Mouse (Mus musculus): Measurements from ENCODE around the gene Dock1.

The Dock1 gene

DNA sequence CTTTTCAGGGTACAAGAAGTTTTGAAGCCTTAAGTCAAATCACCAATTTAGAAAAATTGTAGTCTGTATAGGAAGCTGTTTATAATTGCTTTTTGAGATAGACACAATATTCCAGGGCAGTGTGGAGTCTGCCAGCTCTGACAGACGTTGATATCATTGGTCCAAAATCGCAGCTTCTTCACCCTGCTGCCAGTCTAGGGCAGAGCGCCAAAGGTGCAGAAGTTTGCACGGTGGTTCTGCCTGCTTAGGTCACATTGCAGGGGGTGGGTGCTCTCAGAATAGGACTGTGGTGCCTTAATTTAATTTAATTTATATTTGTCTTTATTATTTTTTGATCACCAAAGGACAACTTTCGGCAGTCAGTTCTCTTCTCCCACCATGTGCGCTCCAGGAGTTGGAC lies 288.6 kb downstream of the Dock1 start:
- DNase-seq (ENCODE audit: low spot score): no peak

DNA sequence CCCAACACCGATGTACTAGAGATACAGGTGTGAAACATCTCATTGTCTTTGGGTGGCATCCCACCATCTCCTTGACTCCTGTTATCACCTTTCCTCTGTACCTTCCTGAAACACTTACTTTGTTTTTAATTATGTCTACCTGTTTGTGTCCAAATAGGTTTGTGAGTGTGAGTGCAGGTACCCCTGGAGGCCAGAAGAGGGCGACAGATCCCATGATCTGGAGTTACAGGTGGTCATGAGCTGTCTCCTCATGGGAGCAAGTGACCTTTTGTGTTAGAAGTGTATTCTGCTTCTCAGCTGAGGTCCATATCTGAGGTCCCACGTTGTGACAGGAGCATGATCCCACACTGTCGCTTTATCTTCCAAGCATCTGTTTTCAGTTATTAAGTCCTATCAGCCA lies 290.4 kb downstream of the Dock1 start:
- DNase-seq (ENCODE audit: low spot score): peak; percentile 1

DNA sequence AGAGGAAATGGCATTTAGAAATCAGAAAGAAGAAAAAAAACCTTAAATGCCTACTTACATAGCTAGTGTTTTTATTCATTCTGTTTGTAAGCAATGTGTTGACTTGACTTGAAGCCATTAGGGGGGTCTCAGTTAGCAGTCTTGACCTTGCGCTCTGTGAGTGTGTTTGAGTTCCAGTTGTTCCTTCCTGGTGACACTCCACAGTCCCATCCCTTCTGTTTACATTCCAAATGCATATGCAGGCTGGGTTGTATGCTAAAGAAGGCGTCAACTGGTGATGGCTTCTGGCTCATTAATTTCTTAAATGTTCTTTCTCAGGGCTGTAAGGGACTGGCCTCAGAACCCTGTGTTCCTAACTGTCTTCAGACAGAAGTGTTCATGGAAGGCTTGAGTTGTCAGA lies 291.2 kb downstream of the Dock1 start:
- no peak for DNase-seq (ENCODE audit: low spot score)

DNA sequence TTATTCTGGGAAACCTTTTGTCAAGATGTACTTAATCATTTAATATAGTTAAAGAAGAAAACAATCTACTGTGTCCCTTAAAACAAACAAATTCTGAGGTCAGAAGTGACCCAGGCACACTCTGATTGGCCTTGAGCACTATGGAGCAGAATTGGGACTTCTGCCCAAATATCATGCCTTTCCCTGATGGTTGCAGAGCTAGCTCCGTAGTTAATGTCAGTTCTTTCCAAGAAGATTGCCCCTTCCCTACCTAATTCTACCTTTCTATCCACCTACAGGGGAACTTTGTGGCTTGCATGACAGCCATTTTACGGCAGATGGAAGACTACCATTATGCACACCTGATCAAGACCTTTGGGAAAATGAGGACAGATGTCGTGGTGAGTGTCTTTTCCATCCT lies 319.8 kb downstream of the Dock1 start:
- DNase-seq (ENCODE audit: low spot score): no peak

DNA sequence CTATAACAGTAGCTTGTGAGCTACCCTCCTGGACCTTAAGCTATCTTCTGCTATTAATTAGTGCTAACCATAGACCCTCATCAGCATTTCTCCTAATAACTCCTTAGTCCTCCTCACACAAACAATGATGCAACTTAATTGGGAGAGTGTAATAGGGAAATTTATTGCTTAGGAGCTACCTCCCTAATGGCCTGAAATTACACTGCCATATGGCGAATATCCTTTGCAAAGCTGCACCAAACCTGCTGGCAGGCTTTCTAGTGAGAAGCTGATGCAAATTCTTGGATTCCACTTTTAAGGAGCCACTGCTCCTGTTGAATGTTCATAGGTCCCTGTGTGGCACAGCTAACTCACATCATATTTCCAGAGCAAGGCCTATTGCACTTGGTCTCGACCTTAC lies 320.5 kb downstream of the Dock1 start:
- DNase-seq (ENCODE audit: low spot score): no peak

DNA sequence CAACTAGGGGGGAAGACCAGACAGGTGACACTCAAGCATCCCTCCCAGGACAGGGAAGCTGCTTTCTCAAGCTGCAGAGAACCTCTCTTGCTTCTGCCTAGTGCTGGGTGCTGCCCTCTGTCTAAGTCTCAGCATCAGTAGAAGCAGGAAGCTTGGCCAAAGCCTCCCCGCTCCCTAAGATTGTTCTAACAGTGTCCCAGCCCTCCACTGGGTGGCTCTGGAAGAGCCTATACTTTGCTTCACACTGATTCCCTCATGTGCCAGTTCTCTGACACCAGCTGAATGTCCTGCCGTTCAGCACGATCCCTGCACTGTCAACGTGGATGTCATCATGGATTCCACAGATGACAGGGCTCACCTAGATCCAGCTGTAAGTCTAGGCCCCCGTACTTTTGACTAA lies 324.5 kb downstream of the Dock1 start:
- DNase-seq (ENCODE audit: low spot score): no peak

DNA sequence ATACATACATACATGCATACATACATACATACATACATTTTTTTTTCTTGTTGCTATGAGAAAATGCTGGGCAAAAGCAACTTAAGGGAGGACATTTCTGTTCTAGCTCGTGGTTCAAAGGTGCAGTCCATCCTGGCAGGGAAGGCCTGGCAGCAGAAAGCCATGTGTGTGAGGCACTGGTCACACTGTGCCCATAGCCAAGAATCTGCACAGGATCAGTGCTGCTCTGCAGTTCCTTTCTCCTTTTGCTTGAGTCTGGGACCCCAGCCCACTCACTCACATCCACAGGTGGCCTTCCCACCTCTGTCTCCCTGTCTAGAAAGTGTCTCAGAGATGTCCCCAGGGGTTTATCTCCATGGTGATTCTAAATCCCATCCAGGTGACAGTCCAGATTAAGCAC lies 331.8 kb downstream of the Dock1 start:
- DNase-seq (ENCODE audit: low spot score): no peak

DNA sequence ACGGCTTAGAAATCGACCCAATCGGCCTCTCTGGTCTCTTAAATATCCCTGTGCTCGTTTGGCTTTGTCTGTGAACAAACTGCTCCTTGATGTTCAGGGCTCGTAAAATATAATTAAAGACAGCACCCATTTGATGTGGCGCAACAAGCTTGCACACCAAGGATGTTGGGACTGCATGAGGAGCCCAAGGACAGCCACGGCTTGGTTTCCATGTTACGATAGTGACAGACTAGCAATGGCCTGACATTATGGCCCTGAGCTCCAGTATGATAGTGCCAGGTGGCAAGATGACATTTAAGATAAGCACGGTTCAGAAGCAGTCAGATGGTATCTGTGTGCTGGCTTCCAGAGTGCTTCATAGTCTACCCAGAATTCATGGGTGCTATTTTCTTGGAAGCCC lies 332.4 kb downstream of the Dock1 start:
- no peak for DNase-seq (ENCODE audit: low spot score)

DNA sequence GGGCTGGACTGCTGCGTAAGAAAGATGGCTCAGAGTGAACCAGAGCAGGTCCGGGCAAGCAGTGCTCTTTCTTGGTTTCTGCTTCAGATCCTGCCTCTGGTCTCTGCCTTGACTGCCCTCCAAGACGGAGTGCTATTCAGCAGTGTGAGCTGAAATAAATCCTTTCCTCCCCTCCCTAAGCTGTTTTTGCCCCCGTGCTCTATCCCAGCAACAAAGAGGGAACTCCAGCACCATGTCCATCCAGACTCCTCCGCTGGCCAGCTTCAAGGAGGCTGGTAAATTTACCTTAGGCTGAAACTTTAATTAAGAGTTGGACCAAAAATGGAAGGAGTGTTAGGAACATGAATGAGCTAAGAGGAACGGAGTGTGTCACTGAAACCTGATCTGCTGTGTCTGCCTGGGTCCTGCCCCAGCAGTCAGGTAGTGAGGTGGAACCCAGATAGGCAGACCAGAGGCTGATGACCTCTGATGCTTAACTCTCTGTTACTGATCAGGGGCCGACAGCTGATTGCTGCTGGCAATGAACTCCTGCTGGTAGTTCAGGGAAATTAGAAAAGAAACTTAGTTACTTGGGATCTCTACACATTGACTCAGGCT lies 335.6 kb downstream of the Dock1 start:
- DNase-seq (ENCODE audit: low spot score): no peak

DNA sequence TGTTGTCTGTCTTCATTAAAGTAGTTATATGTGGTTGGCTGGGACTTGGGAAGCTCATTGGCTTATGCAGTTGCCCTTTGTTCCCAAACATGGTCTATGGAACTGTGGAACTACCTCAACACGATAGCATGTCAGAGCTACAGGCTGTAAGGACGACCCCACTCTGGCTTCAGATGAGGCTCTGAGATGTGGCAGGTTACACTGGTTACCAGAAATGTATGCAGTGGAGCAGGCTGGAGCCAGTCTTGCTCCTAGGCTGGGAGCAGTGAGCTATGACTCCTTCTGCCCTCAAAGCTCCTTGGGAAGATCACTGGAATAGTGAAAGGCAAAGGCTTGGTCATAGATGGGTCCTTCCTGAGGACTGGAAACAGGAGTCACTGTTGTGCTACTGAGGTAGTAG lies 337.6 kb downstream of the Dock1 start:
- DNase-seq (ENCODE audit: low spot score): no peak

DNA sequence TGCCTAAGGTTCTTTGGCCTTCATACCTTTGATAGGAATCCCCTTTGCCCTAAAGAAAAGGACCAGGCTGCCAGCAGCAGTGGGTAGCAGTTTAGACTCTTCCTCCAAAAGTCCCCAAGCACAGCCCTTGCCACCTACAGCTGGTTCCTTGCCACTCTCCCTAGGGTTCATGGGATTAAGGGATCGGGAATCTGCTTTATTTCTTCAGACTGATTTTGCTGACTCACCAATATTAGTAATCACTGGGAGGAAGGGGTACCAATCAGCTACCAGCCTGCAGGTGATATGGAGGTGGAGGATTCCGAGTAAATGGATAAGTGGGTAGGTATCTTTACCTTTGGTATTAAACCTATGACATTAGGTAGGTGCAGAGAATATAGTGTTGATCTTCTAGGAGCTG lies 340.5 kb downstream of the Dock1 start:
- DNase-seq (ENCODE audit: low spot score): no peak

DNA sequence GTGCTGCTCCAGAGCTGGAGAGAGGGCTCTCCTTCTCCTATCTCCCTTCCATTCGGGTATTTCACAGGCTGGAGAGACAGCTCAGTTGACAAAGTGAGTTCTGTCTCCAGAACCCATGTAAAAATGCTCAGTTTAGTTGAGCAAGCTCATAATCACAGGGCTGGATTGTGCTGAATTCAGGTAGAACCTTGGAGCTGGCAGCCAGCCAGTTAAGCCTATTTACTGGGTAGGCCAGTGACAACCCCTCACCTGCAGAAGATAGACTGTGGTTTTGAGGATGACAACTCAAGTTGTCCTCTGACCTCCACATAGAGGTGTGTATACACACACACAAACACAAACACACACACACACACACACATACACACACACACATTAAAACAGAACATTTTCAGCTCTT lies 347.1 kb downstream of the Dock1 start:
- no peak for DNase-seq (ENCODE audit: low spot score)

DNA sequence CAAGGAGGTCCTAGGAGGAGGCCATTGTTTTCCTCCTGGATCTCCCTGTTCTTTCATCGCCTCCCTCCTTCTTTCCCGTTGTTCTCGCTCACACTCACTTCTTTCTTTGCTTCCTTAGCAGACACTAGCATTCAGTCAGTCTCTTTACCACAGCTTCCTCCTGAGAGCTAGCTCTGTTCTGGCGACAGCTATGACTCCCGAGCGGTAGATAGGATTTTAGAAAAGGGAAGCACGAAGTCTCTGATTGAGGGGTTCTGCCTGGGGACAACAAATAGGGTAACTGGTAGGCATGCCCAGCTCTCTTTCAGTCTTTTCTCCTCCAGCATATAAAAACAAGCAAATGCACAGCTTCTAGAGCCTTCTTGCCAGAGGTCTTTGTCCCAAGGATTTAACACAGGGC lies 350.3 kb downstream of the Dock1 start:
- DNase-seq (ENCODE audit: low spot score): no peak

DNA sequence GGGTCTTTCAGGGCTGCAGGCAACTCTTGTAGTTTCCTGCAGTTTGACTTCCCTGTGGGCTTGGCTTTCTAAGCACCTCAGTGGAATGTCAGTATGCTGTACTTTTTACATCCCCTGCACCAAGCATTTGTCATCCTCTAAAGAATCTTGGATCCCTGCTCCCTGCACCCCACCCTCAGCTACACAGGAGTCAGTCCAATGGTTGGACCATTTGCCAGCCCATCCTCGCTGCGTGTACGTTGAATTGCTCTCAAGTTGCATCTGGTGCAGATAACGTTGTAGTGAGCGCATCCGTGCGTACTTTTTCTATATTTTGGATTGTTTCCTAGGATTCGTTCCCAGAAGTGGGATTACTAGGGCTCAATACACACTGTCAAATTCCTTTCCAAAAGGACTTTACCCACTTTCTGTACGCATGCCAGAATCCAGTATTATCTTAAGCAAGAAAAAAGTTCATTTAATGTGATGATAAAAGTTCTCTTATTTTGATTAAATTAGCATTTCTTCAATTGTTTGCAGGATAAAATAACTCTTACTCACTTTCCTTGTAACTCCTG lies 351.2 kb downstream of the Dock1 start:
- DNase-seq (ENCODE audit: low spot score): no peak

DNA sequence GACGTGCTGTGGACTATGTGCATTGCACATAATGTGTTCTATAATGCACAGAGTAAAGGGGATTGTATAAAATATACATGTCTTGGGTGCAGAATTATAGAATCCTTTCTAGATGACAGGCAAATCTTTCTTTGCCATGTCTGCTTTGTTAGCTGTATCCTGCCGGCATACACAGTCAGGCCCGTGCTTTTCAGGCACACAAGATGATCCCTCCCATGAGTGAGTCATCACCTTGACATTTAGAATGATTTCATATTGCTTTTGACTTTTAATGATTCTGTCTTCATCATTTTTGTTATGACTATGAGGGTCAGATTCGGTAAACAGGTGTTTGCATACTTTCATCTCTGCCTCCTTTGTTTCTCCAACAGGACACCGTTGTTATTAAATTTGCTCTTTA lies 354.1 kb downstream of the Dock1 start:
- DNase-seq (ENCODE audit: low spot score): no peak

DNA sequence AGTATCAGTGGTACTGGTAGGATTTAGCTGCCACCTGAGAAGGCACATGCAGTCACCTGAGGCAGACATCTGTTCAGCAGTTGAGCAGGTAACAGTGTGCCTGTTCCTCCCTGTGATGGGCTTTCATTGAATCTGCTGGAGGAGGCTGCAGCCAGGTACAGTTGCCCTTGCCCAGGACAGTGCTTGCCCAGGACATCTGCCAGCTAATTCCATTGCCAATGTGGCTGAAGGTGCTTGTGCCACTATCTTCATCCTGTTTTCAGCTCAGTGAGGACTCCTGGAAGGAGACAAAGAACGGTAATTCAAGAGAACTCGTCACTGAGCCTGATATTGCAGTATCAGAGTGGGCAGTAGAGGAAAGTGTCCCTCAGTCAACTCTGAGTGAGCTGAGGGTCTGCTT lies 358.3 kb downstream of the Dock1 start:
- no peak for DNase-seq (ENCODE audit: low spot score)

DNA sequence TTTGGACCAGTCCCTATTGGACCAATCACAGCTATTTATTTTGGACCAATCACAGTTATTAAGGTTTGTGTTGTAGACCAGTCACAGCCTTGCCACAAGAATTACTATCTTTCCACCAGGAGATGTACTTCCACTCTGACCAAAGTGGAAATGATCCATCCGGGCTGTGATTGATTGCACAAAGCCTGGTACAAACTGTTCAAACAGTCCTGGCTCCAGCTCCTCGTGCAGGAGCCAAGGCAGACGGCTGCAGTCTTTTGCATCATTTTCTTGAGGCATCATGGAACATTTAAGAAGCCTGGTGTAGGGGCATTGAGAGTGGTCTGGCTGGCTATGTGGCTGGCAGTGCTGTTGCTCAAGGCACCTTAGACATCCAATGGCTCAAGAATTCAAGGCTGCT lies 358.7 kb downstream of the Dock1 start:
- no peak for DNase-seq (ENCODE audit: low spot score)

DNA sequence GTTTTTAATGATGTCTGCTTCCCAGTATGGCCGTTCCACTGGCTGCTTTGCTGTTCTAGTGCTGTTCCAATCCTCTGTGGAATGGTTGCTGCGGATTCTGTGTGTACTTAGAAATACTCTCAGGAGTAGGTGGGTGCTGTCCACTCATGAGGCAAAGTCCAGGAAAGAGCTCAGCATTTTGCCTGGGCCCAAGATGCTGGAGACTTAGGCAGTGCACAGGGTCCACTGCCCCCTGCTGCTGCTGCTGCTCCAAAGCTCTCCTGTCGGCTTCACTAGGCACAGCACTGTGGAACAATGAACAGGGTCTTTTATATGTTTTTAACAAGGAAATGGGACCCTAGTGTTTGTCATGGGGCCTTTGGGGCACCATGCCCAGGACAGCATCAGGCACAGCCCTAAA lies 361.0 kb downstream of the Dock1 start:
- DNase-seq (ENCODE audit: low spot score): no peak

DNA sequence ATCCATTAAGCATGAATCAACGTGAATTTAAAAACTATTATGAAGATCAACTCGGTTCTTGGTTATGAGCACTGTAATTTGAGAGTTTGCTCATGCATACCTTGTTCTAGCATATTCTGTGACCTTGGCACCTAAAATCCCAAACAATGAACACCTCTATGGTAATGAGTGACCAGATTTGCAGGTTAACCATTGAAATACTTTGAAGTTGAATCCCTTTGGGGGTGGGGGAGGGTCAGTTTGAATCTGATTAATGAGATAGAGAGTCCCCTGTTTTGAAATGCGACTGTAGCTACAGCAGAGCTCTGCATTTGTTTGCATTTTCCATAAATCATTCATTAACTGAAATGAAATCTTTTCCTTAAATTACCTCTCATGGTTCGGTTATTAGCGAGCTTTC lies 364.4 kb downstream of the Dock1 start:
- no peak for DNase-seq (ENCODE audit: low spot score)

DNA sequence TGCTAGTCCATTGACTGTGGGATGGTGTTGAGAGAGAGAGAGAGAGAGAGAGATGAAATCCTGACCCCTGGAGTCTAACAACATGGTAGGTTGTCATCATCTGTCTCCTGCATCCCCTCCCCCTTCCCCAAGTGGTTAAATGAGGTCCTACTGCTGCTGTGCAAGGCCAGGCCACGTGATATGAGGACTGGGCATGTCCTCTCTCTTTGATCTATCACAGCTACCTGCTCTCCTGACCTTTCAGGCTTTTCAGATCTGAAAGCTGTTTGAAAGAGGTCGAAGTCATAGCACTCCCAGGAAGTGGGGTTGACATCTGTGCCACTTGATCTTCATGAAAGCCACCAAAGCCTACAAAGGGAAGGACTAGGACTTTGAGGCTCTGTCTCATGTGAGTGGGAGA lies 365.2 kb downstream of the Dock1 start:
- no peak for DNase-seq (ENCODE audit: low spot score)

DNA sequence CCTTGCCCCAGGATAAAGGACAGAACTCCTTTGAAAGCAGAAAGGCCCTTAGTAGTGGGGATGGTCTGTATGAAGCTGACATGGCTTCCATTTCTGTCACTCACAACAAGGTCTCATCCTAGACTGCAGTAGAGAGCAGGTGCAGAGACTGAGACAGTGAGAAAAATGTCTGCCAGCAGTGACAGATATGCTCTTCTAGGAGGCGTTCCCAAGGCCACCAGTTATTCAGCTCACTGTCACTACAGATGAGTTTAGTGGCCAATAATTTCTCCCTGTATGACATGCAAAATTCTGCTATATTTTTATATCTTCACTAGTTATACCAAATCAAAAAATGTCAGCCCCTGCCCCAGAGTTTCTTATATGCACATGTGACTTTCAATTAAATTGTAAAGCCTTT lies 368.5 kb downstream of the Dock1 start:
- DNase-seq (ENCODE audit: low spot score): no peak

DNA sequence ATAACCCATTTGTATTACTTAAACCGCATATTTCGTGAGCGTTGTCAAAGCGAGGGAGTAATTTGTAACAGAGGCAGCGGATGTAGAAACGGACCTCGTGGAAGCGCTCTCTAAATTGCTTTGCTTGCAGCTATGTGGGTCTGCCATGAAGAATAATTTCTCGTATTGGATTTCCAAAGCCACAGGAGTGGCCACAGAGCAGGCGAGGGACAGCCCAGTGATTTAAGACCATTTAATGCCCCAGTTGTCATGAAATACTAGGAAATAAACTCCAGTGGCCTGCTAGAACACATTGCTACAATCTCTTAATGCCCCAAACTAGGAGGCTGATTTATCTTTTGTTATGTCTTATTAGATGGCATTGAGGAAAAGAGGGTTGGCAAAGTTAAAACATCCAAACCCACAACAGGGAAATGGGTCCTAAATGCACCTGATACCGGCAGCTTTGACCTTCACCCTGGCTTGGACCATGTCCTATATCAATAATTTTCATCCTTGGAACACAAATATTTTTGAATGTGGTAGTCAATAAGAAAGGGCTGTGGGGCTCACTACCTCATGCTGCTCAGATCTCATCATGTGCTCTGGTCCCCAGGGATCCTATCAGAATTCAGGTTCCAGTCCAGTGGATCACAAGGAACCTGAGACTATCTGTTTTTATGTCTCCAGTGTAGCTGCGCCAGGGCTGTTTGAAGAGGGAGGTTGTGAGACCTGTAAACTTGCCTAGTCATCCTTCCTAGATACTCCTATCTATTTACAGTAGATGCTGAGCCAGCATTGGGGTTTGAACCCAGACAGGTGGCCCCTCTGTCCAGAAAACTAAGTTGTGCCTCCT lies 373.7 kb downstream of the Dock1 start:
- no peak for DNase-seq (ENCODE audit: low spot score)

DNA sequence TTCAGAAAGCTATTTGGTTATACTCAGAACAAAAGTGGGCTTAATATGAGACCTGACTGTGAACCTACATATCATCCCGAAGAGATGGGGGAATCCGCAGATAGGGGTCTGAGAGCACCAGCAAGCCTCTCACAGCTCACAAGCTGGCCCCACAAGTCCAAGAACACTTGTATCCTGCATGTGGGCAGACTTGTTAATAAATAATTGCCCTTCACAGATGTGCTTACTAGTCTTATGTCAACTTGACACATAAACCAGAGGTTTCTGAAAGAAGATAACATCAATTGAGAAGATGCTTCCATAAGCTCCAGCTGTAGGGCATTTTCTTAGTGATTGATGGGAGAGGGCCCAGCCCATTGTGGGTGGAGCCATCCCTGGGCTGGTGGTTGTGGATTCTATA lies 379.0 kb downstream of the Dock1 start:
- no peak for DNase-seq (ENCODE audit: low spot score)

DNA sequence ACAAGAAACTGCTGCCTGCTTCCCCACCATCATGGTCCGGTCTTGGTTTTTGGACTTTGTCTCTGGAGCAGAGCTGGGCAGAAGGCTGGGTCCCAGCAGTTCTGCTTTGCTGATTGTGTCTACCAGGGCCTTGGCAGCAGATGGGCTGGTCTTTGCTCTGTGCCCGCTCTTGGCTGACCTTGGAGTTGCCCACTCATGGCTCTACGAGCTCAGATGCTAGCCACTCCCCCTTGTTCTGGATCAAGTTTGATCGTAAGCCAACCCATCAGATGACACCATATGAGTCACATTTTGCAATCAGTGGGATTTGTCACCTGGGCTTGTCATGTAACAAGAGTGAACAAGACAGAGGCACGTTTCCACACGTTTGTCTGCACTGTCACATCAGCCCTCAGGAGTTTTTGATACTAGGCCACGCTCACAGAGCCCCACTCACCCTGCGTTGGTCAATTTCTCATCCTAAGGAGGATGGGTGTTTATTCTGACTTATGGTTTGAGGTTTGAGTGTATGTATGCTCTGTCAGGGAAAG lies 382.8 kb downstream of the Dock1 start:
- no peak for DNase-seq (ENCODE audit: low spot score)

All from c-Kit-positive CD71-positive TER-119-positive erythroid progenitor cells, embryonic 14.5 days (primary cell).